Mouse (Mus musculus): Measurements from ENCODE around the gene Zfp704. TPM values are rescaled to one million over a fixed set of nuclear protein-coding genes. Genes with fewer than 3 reads are reported as not detected.

Gene Zfp704
- total and polyA plus RNA-seq, 3 experiments: not detected

- Histone ChIP-seq H3K36me3 (replicated peaks in 1 of 2; ENCODE audit: control insufficient read depth in 1 of 2, insufficient read depth in 1 of 2, low read length in 1 of 2) (no peaks in the 10 kb centered on the region), H3K79me2 (replicated peaks; ENCODE audit: control insufficient read depth, extremely low read depth, insufficient read depth, poor library complexity, severe bottlenecking) (no peaks in the 10 kb centered on the region), H3K27ac (ENCODE audit: insufficient read depth, low read depth) (no peak overlapping the region), H3K9me3 (replicated peaks; ENCODE audit: low read length) (no peaks in the 10 kb centered on the region), H3K27me3 (replicated peaks) (no peaks in the 10 kb centered on the region), H3K4me2 (ENCODE audit: insufficient read depth, low read depth, poor library complexity, severe bottlenecking) (no peak overlapping the region), H3K4me3 (replicated peaks in 1 of 3; ENCODE audit: low read depth in 2 of 3, low read length in 2 of 3, poor library complexity in 1 of 3) (no peak overlapping the region), H3K4me1 (ENCODE audit: control insufficient read depth in 1 of 2, insufficient read depth in 2 of 2) (no peaks in the 10 kb centered on the region), H3K9ac (ENCODE audit: insufficient read depth, low read depth) (no peak overlapping the region)
- dilution Hi-C loops (cut with MboI; ENCODE audit: extremely low pct_ligation_motif_present, extremely low pct_unique_long_range_greater_than_20kb, low sequenced_read_pairs): no loop called here
- TF ChIP-seq MAFK (IDR thresholded peaks at IDR 0.05; ENCODE audit: insufficient replicate concordance, low read length): no peak
- no peak for TF ChIP-seq USF1 (IDR thresholded peaks at IDR 0.05; ENCODE audit: low read depth, low read length)
- in situ Hi-C loops (cut with MboI; ENCODE audit: low pct_ligation_motif_present, low pct_unique_long_range_greater_than_20kb, low sequenced_read_pairs): no loop called here
- DNase-seq (ENCODE audit: extremely low read depth): no peak
Observed at GRCm38 (mm10) chr3:9523081-9523932, 86.6 kb downstream of the Zfp704 start.

DNA sequence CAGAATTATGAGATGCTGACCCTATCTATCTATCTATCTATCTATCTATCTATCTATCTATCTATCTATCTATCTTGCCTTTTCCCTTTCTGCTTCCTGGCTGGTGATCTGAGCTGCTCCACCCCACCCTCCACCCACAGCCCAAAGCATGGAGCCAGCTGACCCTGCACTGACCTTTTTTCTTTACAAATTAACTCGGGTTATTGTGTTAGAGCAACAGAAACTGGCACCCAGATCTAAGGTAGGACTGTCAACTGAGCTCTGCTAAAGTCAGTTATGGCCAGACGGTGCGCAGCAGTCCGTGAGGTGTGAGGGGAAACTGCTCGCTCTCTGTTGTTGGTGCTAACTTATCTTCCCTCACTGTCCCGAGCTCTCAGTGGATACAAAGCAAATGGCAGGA lies 87.9 kb downstream of the Zfp704 start:
- Histone ChIP-seq H3K27me3 (replicated peaks) (no peaks in the 10 kb centered on the region), H3K4me3 (replicated peaks in 1 of 3; ENCODE audit: low read depth in 2 of 3, low read length in 2 of 3, poor library complexity in 1 of 3) (no peak overlapping the region), H3K27ac (ENCODE audit: insufficient read depth, low read depth) (no peak overlapping the region), H3K36me3 (replicated peaks in 1 of 2; ENCODE audit: control insufficient read depth in 1 of 2, insufficient read depth in 1 of 2, low read length in 1 of 2) (no peaks in the 10 kb centered on the region), H3K4me2 (ENCODE audit: insufficient read depth, low read depth, poor library complexity, severe bottlenecking) (no peak overlapping the region), H3K9ac (ENCODE audit: insufficient read depth, low read depth) (no peak overlapping the region), H3K9me3 (replicated peaks; ENCODE audit: low read length) (no peaks in the 10 kb centered on the region), H3K79me2 (replicated peaks; ENCODE audit: control insufficient read depth, extremely low read depth, insufficient read depth, poor library complexity, severe bottlenecking) (no peaks in the 10 kb centered on the region), H3K4me1 (ENCODE audit: control insufficient read depth in 1 of 2, insufficient read depth in 2 of 2) (no peaks in the 10 kb centered on the region)
- no peak for DNase-seq (ENCODE audit: extremely low read depth)
- in situ Hi-C loops (cut with MboI; ENCODE audit: low pct_ligation_motif_present, low pct_unique_long_range_greater_than_20kb, low sequenced_read_pairs) (no loop called here), dilution Hi-C loops (cut with MboI; ENCODE audit: extremely low pct_ligation_motif_present, extremely low pct_unique_long_range_greater_than_20kb, low sequenced_read_pairs) (no loop called here)
- TF ChIP-seq ELF1 (IDR thresholded peaks at IDR 0.05; ENCODE audit: low read depth, low read length) (no peak), JUN (IDR thresholded peaks at IDR 0.05; ENCODE audit: insufficient read depth, low read depth, low read length) (no peak), ZKSCAN1 (IDR thresholded peaks at IDR 0.05; ENCODE audit: borderline replicate concordance, low read depth, low read length) (no peak), NELFE (IDR thresholded peaks at IDR 0.05; ENCODE audit: low read depth, low read length) (no peak), POLR2A (IDR thresholded peaks at IDR 0.05; ENCODE audit: low read depth, low read length) (no peak), SIN3A (IDR thresholded peaks at IDR 0.05; ENCODE audit: low read length) (no peak), MAFK (IDR thresholded peaks at IDR 0.05; ENCODE audit: insufficient replicate concordance, low read length) (no peak), NRF1 (IDR thresholded peaks at IDR 0.05; ENCODE audit: low read depth, low read length) (no peak), TCF12 (IDR thresholded peaks at IDR 0.05; ENCODE audit: low read depth, low read length) (no peak), KAT2A (IDR thresholded peaks at IDR 0.05; ENCODE audit: insufficient replicate concordance, low read length) (no peak), MAX (IDR thresholded peaks at IDR 0.05; ENCODE audit: low read length) (no peak), BHLHE40 (IDR thresholded peaks at IDR 0.05; ENCODE audit: low read depth, low read length) (no peak), UBTF (IDR thresholded peaks at IDR 0.05; ENCODE audit: low read depth, low read length) (no peak), E2F4 (IDR thresholded peaks at IDR 0.05; ENCODE audit: insufficient replicate concordance, low read depth, low read length) (no peak)

Measured in CH12.LX (cell line).